Comparison of ENCODE assay signal across 27 mouse cellular contexts in the genomic region with DNA sequence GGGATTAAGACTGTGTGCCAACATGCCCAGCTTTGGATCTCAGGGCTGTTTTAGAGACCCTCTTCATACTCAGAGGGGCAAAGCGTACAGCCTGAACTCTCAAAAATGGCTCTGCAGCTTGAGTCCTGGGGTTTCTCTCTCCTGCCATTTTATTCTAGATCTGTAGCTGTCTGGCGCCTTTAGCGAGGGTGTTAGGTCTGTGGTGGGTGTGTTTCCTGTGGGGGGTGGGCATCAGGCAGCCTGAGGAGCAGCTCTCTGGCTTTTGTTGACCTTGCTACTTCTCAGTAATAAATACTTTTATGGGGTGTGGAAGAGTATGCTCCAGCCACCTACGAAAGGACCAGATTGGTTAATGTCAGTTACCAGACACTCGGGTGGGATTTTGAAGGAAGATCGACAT. TPM values are rescaled to one million over a fixed set of nuclear protein-coding genes. Genes with fewer than 3 reads are reported as not detected.
DNase-seq lines count a peak whose midpoint lies in the region; ATAC-seq and TF ChIP-seq lines count a peak whose summit lies in the region.
"Had no signal": no experiment of that assay in that cellular context is flagged by ENCODE, and none has a peak within 500 bp of the region (broad histone marks: within the 10 kb centered on the region; RNA-seq: fewer than 3 reads in every experiment).

No protein-coding gene starts in this region.

- H3K27me3 ChIP-seq in spleen, adult 2 months (ENCODE audit: control insufficient read depth, insufficient read depth, low read length), result no peaks in the 10 kb centered on the region
- H3K27me3 ChIP-seq in myocyte (ENCODE audit: control insufficient read depth, insufficient read depth, insufficient read length), result no peaks in the 10 kb centered on the region
- H3K27me3 ChIP-seq in hindbrain, embryonic 14.5 days (ENCODE audit: control insufficient read depth, insufficient read depth, low read length), result no peaks in the 10 kb centered on the region
- H3K27me3 ChIP-seq: embryonic facial prominence, embryonic 13.5 days; forebrain, embryonic 13.5 days; heart, embryonic 13.5 days; hindbrain, embryonic 15.5 days had no signal

- H3K4me2 ChIP-seq in myocyte (ENCODE audit: low read depth), result peak overlapping the region; percentile 52
- no peak overlapping the region for H3K4me2 ChIP-seq in hindbrain, embryonic 14.5 days (replicated peaks)
- H3K4me2 ChIP-seq: embryonic facial prominence, embryonic 13.5 days; forebrain, embryonic 13.5 days; heart, embryonic 13.5 days; hindbrain, embryonic 15.5 days had no signal

- no peak for TF ChIP-seq CTCF in spleen, adult 2 months (IDR thresholded peaks at IDR 0.05; ENCODE audit: extremely low read depth, insufficient read depth, insufficient read length, insufficient replicate concordance)

- H3K36me3 ChIP-seq in spleen, adult 2 months (ENCODE audit: control insufficient read depth, insufficient read depth, low read length), result no peaks in the 10 kb centered on the region
- no peaks in the 10 kb centered on the region for H3K36me3 ChIP-seq in myocyte (ENCODE audit: control insufficient read depth, insufficient read depth)
- no peaks in the 10 kb centered on the region for H3K36me3 ChIP-seq in hindbrain, embryonic 14.5 days (replicated peaks; ENCODE audit: control insufficient read depth, insufficient read depth)
- H3K36me3 ChIP-seq: embryonic facial prominence, embryonic 10.5 days; embryonic facial prominence, embryonic 13.5 days; forebrain, embryonic 10.5 days; heart, embryonic 10.5 days; heart, embryonic 13.5 days; hindbrain, embryonic 15.5 days had no signal

- no peak for ATAC-seq in hindbrain, embryonic 14.5 days (ENCODE audit: low FRiP score)
- ATAC-seq: CD4-positive, CD25-positive, alpha-beta regulatory T cell, adult 4 months; forebrain, embryonic 13.5 days; forebrain, embryonic 16.5 days had no signal

- 82% methylated on average over 6 of the region's 6 CpGs for WGBS in spleen, adult 2 months
- 88% methylated on average over 6 of the region's 6 CpGs for WGBS in hindbrain, embryonic 14.5 days

- H3K9me3 ChIP-seq in hindbrain, embryonic 14.5 days (ENCODE audit: control insufficient read depth, low read length), result no peaks in the 10 kb centered on the region
- H3K9me3 ChIP-seq: embryonic facial prominence, embryonic 10.5 days; embryonic facial prominence, embryonic 13.5 days; forebrain, embryonic 10.5 days; forebrain, embryonic 13.5 days; heart, embryonic 10.5 days; heart, embryonic 13.5 days; hindbrain, embryonic 15.5 days had no signal

- H3K4me1 ChIP-seq in spleen, adult 2 months (ENCODE audit: control insufficient read depth, insufficient read depth, insufficient read length), result peaks cover 9% of the 10 kb centered on the region; the same call in 1 of the 2 replicates
- no peaks in the 10 kb centered on the region for H3K4me1 ChIP-seq in hindbrain, embryonic 14.5 days (replicated peaks; ENCODE audit: control insufficient read depth, insufficient read depth, low read length)

- H3K27ac ChIP-seq in spleen, adult 2 months (ENCODE audit: insufficient read depth, low read length), result peak overlapping the region; percentile 11; the same call in 1 of the 2 replicates
- H3K27ac ChIP-seq in hindbrain, embryonic 14.5 days, result no peak overlapping the region
- H3K27ac ChIP-seq: embryonic facial prominence, embryonic 10.5 days; embryonic facial prominence, embryonic 13.5 days; forebrain, embryonic 10.5 days; forebrain, embryonic 13.5 days; heart, adult 2 months; heart, embryonic 10.5 days; heart, embryonic 13.5 days; hindbrain, embryonic 15.5 days had no signal

- H3K4me3 ChIP-seq in spleen, adult 2 months (ENCODE audit: extremely low read depth, insufficient read depth, insufficient read length), result no peak overlapping the region
- H3K4me3 ChIP-seq in myocyte, result no peak overlapping the region
- no peak overlapping the region for H3K4me3 ChIP-seq in hindbrain, embryonic 14.5 days (replicated peaks; ENCODE audit: low read length)
- H3K4me3 ChIP-seq: embryonic facial prominence, embryonic 13.5 days; forebrain, embryonic 10.5 days; forebrain, embryonic 13.5 days; gastrocnemius, adult 2 months; heart, adult 2 months; heart, embryonic 10.5 days; heart, embryonic 13.5 days; hindbrain, embryonic 15.5 days had no signal

- no peaks in the 10 kb centered on the region for H3K79me2 ChIP-seq in myocyte (ENCODE audit: control insufficient read depth, insufficient read depth)

- H3K9ac ChIP-seq in hindbrain, embryonic 14.5 days, result no peak overlapping the region
- H3K9ac ChIP-seq: embryonic facial prominence, embryonic 13.5 days; forebrain, embryonic 13.5 days; heart, embryonic 13.5 days; hindbrain, embryonic 15.5 days had no signal

- H3ac ChIP-seq in myocyte (ENCODE audit: control insufficient read depth, insufficient read length), result no peak overlapping the region

- no peak for TF ChIP-seq POLR2A in spleen, adult 2 months (IDR thresholded peaks at IDR 0.05; ENCODE audit: low read depth, low read length)
- TF ChIP-seq POLR2A in myocyte (IDR thresholded peaks at IDR 0.05; ENCODE audit: insufficient read length, low read depth), result no peak

- DNase-seq in adrenal gland, postnatal 14 days, result peak; percentile 2
- DNase-seq in adrenal gland, postnatal 4 days (ENCODE audit: low spot score in 2 of 2), result no peak
- DNase-seq in spleen, adult 2 months (ENCODE audit: low read depth in 1 of 2, low spot score in 2 of 2), result no peak
- no peak for DNase-seq in spleen, adult 18-20 months
- DNase-seq in hindbrain, embryonic 14.5 days (ENCODE audit: low spot score), result no peak
- DNase-seq in urinary bladder, adult 2 months (ENCODE audit: low spot score), result no peak
- DNase-seq: adrenal gland, postnatal 10 days; cerebellum, adult 11-12 months; cerebellum, adult 8-10 months; cerebellum, postnatal 10 days; cerebellum, postnatal 36 days; embryo, embryonic 11 days; gastrocnemius, adult 2 months; gastrocnemius, postnatal 14 days; heart, adult 2 months; heart, postnatal 14 days; heart, postnatal 4 days had no signal

TF ChIP-seq in myocyte, 11 proteins besides CTCF, POLR2A, EP300 and RAD21:
- no peak for TF ChIP-seq CEBPB (IDR thresholded peaks at IDR 0.05; ENCODE audit: insufficient read depth, poor library complexity, severe bottlenecking)
- TF ChIP-seq E2F4 (IDR thresholded peaks at IDR 0.05; ENCODE audit: insufficient read depth), result no peak
- no peak for TF ChIP-seq MAX (IDR thresholded peaks at IDR 0.05; ENCODE audit: low read depth)
- no peak for TF ChIP-seq USF1 (IDR thresholded peaks at IDR 0.05; ENCODE audit: low read depth)
- no peak for TF ChIP-seq TCF3 (IDR thresholded peaks at IDR 0.05; ENCODE audit: insufficient read length, low read depth)
- no peak for TF ChIP-seq SRF (IDR thresholded peaks at IDR 0.05; ENCODE audit: control insufficient read depth, insufficient read length, low read depth)
- no peak for TF ChIP-seq MYOG (IDR thresholded peaks at IDR 0.05; ENCODE audit: control insufficient read depth in 1 of 3, insufficient read depth in 1 of 3, insufficient read length in 2 of 3, low read depth in 2 of 3)
- TF ChIP-seq POLR2AphosphoS2 (IDR thresholded peaks at IDR 0.05; ENCODE audit: insufficient read length, low read depth), result no peak
- no peak for TF ChIP-seq MYOD1 (IDR thresholded peaks at IDR 0.05; ENCODE audit: control insufficient read depth in 1 of 3, insufficient read length in 2 of 3, low read depth in 2 of 3)
- no peak for TF ChIP-seq TCF12 (IDR thresholded peaks at IDR 0.05; ENCODE audit: insufficient read depth, poor library complexity, severe bottlenecking)
- TF ChIP-seq REST (IDR thresholded peaks at IDR 0.05; ENCODE audit: insufficient read depth, insufficient read length), result no peak

RNA-seq across cellular contexts. Expression of gene Tmem107, which starts 7.4 kb away (rescaled TPM):
- 12.0 and 12.3 TPM in 2 replicates for total RNA-seq in adrenal gland, postnatal 14 days (2021)
- total RNA-seq in adrenal gland, postnatal 4 days (2021), result 10 to 100 TPM; 20.6 TPM
- polyA plus RNA-seq in spleen, adult 2 months (2012; rRNA removed), result 7.0 and 14.6 TPM in 2 replicates
- polyA plus RNA-seq in myocyte (2012; fragmentation: generic; extraction: Trizol), result 29.5 TPM
- 40.3 and 40.7 TPM in 2 replicates for polyA plus RNA-seq in hindbrain, embryonic 14.5 days (2014; fragmentation: Nextera tagmentation; extraction: Ambion mirVana)
- 17.9 and 25.8 TPM in 2 replicates for polyA plus RNA-seq in urinary bladder, adult 2 months (2012; rRNA removed)

RNA-seq across cellular contexts. Expression of gene Vamp2, which starts 10.2 kb away (rescaled TPM):
- 111 and 139 TPM in 2 replicates for total RNA-seq in adrenal gland, postnatal 14 days (2021)
- total RNA-seq in adrenal gland, postnatal 4 days (2021), result 100 to 1,000 TPM; 208 to 226 TPM
- polyA plus RNA-seq in spleen, adult 2 months (2012; rRNA removed), result 94.2 and 95.7 TPM in 2 replicates
- 51.8 TPM for polyA plus RNA-seq in myocyte (2012; fragmentation: generic; extraction: Trizol)
- polyA plus RNA-seq in hindbrain, embryonic 14.5 days (2014; fragmentation: Nextera tagmentation; extraction: Ambion mirVana), result 324 and 368 TPM in 2 replicates
- polyA plus RNA-seq in urinary bladder, adult 2 months (2012; rRNA removed), result 163 and 180 TPM in 2 replicates

RNA-seq across cellular contexts. Expression of gene Per1, which starts 17.0 kb away (rescaled TPM):
- 116 and 118 TPM in 2 replicates for total RNA-seq in adrenal gland, postnatal 14 days (2021)
- total RNA-seq in adrenal gland, postnatal 4 days (2021), result 100 to 1,000 TPM in 1 of 2 experiments, 10 to 100 TPM in 1; 99.4 to 130 TPM
- 23.3 and 25.7 TPM in 2 replicates for polyA plus RNA-seq in spleen, adult 2 months (2012; rRNA removed)
- polyA plus RNA-seq in myocyte (2012; fragmentation: generic; extraction: Trizol), result 8.9 TPM
- 9.6 and 10.1 TPM in 2 replicates for polyA plus RNA-seq in hindbrain, embryonic 14.5 days (2014; fragmentation: Nextera tagmentation; extraction: Ambion mirVana)
- 26.8 and 28.5 TPM in 2 replicates for polyA plus RNA-seq in urinary bladder, adult 2 months (2012; rRNA removed)

RNA-seq across cellular contexts. Expression of gene Borcs6, which starts 18.5 kb away (rescaled TPM):
- 19.2 and 20.6 TPM in 2 replicates for total RNA-seq in adrenal gland, postnatal 14 days (2021)
- total RNA-seq in adrenal gland, postnatal 4 days (2021), result 10 to 100 TPM; 24.3 to 26.0 TPM
- 16.7 and 23.7 TPM in 2 replicates for polyA plus RNA-seq in spleen, adult 2 months (2012; rRNA removed)
- polyA plus RNA-seq in myocyte (2012; fragmentation: generic; extraction: Trizol), result 27.2 TPM
- polyA plus RNA-seq in hindbrain, embryonic 14.5 days (2014; fragmentation: Nextera tagmentation; extraction: Ambion mirVana), result 18.6 and 24.3 TPM in 2 replicates
- 18.0 and 19.4 TPM in 2 replicates for polyA plus RNA-seq in urinary bladder, adult 2 months (2012; rRNA removed)

RNA-seq across cellular contexts. Expression of gene Aurkb, which starts 32.6 kb away (rescaled TPM):
- 17.1 and 18.8 TPM in 2 replicates for total RNA-seq in adrenal gland, postnatal 14 days (2021)
- total RNA-seq in adrenal gland, postnatal 4 days (2021), result 10 to 100 TPM; 41.5 to 41.7 TPM
- polyA plus RNA-seq in spleen, adult 2 months (2012; rRNA removed), result 41.4 and 42.9 TPM in 2 replicates
- 28.2 TPM for polyA plus RNA-seq in myocyte (2012; fragmentation: generic; extraction: Trizol)
- polyA plus RNA-seq in hindbrain, embryonic 14.5 days (2014; fragmentation: Nextera tagmentation; extraction: Ambion mirVana), result 17.0 and 22.0 TPM in 2 replicates
- 3.6 and 4.1 TPM in 2 replicates for polyA plus RNA-seq in urinary bladder, adult 2 months (2012; rRNA removed)
- total RNA-seq: gastrocnemius, adult 2 months had no signal
